Mouse (Mus musculus) forebrain, postnatal 0 days (tissue): ENCODE measurements around the gene Etv2. TPM values are rescaled to one million over a fixed set of nuclear protein-coding genes. Genes with fewer than 3 reads are reported as not detected.

ENCODE experiments used
- ATAC-seq: fragments of 200-750 bp; cut with Nextera tagmentation; 2 replicates; pipeline ENCODE4 v1.8.0; 2017; ENCODE audit warnings: mild to moderate bottlenecking, moderate library complexity
- DNase-seq: peaks from one replicate; pipeline ENCODE4 v3.0.0-alpha.2; 2015
- H3K27ac ChIP-seq: fragments of 300-500 bp; sonication (generic); 2 replicates; pipeline ENCODE4 v1.5.1; 2014; ENCODE audit warnings: low read depth, mild to moderate bottlenecking, antibody characterized with exemption, low read length, moderate library complexity, mixed read lengths
- H3K27me3 ChIP-seq: fragments of 300-500 bp; sonication (generic); 2 replicates; pipeline ENCODE4 v1.6.1; 2014; ENCODE audit warnings: mild to moderate bottlenecking, low read length, mixed read lengths; ENCODE audit not compliant: insufficient read depth
- H3K36me3 ChIP-seq: fragments of 300-500 bp; sonication (generic); 2 replicates; pipeline ENCODE4 v1.6.1; 2014; ENCODE audit warnings: mild to moderate bottlenecking, moderate library complexity; ENCODE audit not compliant: insufficient read depth
- H3K4me1 ChIP-seq: fragments of 300-500 bp; sonication (generic); 2 replicates; pipeline ENCODE4 v1.6.1; 2014; ENCODE audit warnings: antibody characterized with exemption; ENCODE audit not compliant: insufficient read depth
- H3K4me2 ChIP-seq: fragments of 300-500 bp; sonication (generic); 2 replicates; pipeline ENCODE4 v1.6.1; 2014; ENCODE audit warnings: low read depth, mild to moderate bottlenecking, moderate library complexity
- H3K4me3 ChIP-seq: fragments of 300-500 bp; sonication (generic); 2 replicates; pipeline ENCODE4 v1.5.1; 2014; ENCODE audit warnings: low read depth, low read length, mixed read lengths
- H3K9ac ChIP-seq: fragments of 300-500 bp; sonication (generic); 2 replicates; pipeline ENCODE4 v1.6.1; 2014; ENCODE audit warnings: mild to moderate bottlenecking
- H3K9me3 ChIP-seq: fragments of 300-500 bp; sonication (generic); 2 replicates; pipeline ENCODE4 v1.6.1; 2016; ENCODE audit warnings: low read length
- CTCF ChIP-seq: sonication (generic); IDR thresholded peaks from 2 replicates; pipeline ENCODE4 v1.5.1; 2016; ENCODE audit warnings: antibody characterized with exemption, control low read depth, low read depth
- WGBS: fragments of 180-500 bp; shearing (Covaris S2); extraction: QIAGEN DNeasy Blood & Tissue Kit; methylation state at CpG from one replicate; pipeline ENCODE4 v1.1.7; 2014; 5-methylcytosine and 5-hydroxymethylcytosine counted together
- polyA plus RNA-seq: library from polyadenylated mRNA; unstranded; fragments of >200 nt; fragmentation: Nextera tagmentation; extraction: Ambion mirVana; gene quantifications from 2 replicates; pipeline ENCODE4 v1.2.1, GENCODE M21; 2015
- total RNA-seq: library from RNA; depleted of rRNA; stranded (reverse); fragments of >200 nt; gene quantifications from 2 replicates; pipeline ENCODE4 v1.2.3, GENCODE M21; 2014

Etv2 gene
- total and polyA plus RNA-seq, 2 experiments from 2014 or later, result not detected

- no peaks in the 10 kb centered on the region for H3K27me3 ChIP-seq
- H3K36me3 ChIP-seq, result no peaks in the 10 kb centered on the region
- H3K9ac ChIP-seq, result no peak overlapping the region
- H3K4me3 ChIP-seq, result no peak overlapping the region
- DNase-seq, result no peak
- H3K4me1 ChIP-seq, result peaks cover 8% of the 10 kb centered on the region; the same call in 1 of the 2 replicates
- no peak for ATAC-seq
- H3K27ac ChIP-seq, result no peak overlapping the region
- H3K4me2 ChIP-seq, result no peak overlapping the region
- WGBS, result 81% methylated on average over 3 of the region's 3 CpGs
- no peak for TF ChIP-seq CTCF
- no peaks in the 10 kb centered on the region for H3K9me3 ChIP-seq
Measured at GRCm38 (mm10) chr7:30602583-30602982, 33.1 kb downstream of the Etv2 start.

- no peak overlapping the region for H3K27ac ChIP-seq
- no peaks in the 10 kb centered on the region for H3K27me3 ChIP-seq
- ATAC-seq (no peak; the same call in 1 of the 2 replicates), DNase-seq (no peak)
- no peak overlapping the region for H3K9ac ChIP-seq
- H3K9me3 ChIP-seq, result no peaks in the 10 kb centered on the region
- H3K4me3 ChIP-seq, result no peak overlapping the region
- no peaks in the 10 kb centered on the region for H3K36me3 ChIP-seq
- H3K4me1 ChIP-seq, result peaks cover 8% of the 10 kb centered on the region; the same call in 1 of the 2 replicates
- 65% methylated on average over 7 of the region's 7 CpGs for WGBS
- H3K4me2 ChIP-seq, result peak overlapping the region; percentile 38; the same call in 1 of the 2 replicates
- TF ChIP-seq CTCF, result no peak
Measured at GRCm38 (mm10) chr7:30600651-30601050, 35.0 kb downstream of the Etv2 start.

GRCm38 (mm10) chr7:30599933-30600353 is 35.7 kb downstream of the Etv2 start:
- TF ChIP-seq CTCF, result no peak
- no peak overlapping the region for H3K27ac ChIP-seq
- no peak overlapping the region for H3K9ac ChIP-seq
- H3K27me3 ChIP-seq, result no peaks in the 10 kb centered on the region
- H3K4me3 ChIP-seq, result 0 out of 2 replicates have a peak overlapping the region, but pooled peaks have one; percentile 11
- ATAC-seq, result peak; percentile 99
- WGBS, result 3% methylated on average over 16 of the region's 16 CpGs
- no peaks in the 10 kb centered on the region for H3K9me3 ChIP-seq
- H3K36me3 ChIP-seq, result no peaks in the 10 kb centered on the region
- H3K4me1 ChIP-seq, result peaks cover 8% of the 10 kb centered on the region; the same call in 1 of the 2 replicates
- peak overlapping the region; percentile 38 for H3K4me2 ChIP-seq
- DNase-seq, result peak; percentile 95

- Histone ChIP-seq H3K9me3 (no peaks in the 10 kb centered on the region), H3K4me3 (0 out of 2 replicates have a peak within 1 kb of the TSS, but pooled peaks have one; percentile 11), H3K27me3 (no peaks in the 10 kb centered on the region), H3K9ac (no peak within 1 kb of the TSS), H3K4me1 (peaks cover 8% of the 10 kb centered on the region; the same call in 1 of the 2 replicates), H3K4me2 (peak within 1 kb of the TSS; percentile 38), H3K36me3 (no peaks in the 10 kb centered on the region), H3K27ac (no peak within 1 kb of the TSS)
- ATAC-seq, result no peak
- WGBS, result 95% methylated on average over 12 of the region's 12 CpGs
- no peak for TF ChIP-seq CTCF
- DNase-seq, result no peak
Measured at GRCm38 (mm10) chr7:30598786-30599185, 36.9 kb downstream of the Etv2 start, which contains the start of gene Zbtb32. Zbtb32 (minus strand) TSS chr7:30598909.

GRCm38 (mm10) chr7:30596811-30597210 is 38.8 kb downstream of the Etv2 start:
- no peak overlapping the region for H3K27ac ChIP-seq
- peaks cover 8% of the 10 kb centered on the region; the same call in 1 of the 2 replicates for H3K4me1 ChIP-seq
- no peaks in the 10 kb centered on the region for H3K27me3 ChIP-seq
- 41% methylated on average over 5 of the region's 5 CpGs for WGBS
- ATAC-seq, result no peak
- H3K4me2 ChIP-seq, result no peak overlapping the region
- TF ChIP-seq CTCF, result no peak
- no peak for DNase-seq
- H3K36me3 ChIP-seq, result no peaks in the 10 kb centered on the region
- no peaks in the 10 kb centered on the region for H3K9me3 ChIP-seq
- H3K9ac ChIP-seq, result no peak overlapping the region
- no peak overlapping the region for H3K4me3 ChIP-seq

GRCm38 (mm10) chr7:30596093-30596492 is 39.6 kb downstream of the Etv2 start:
- no peaks in the 10 kb centered on the region for H3K27me3 ChIP-seq
- no peak overlapping the region for H3K4me2 ChIP-seq
- H3K9me3 ChIP-seq, result no peaks in the 10 kb centered on the region
- WGBS, result 81% methylated on average over 5 of the region's 5 CpGs
- H3K4me3 ChIP-seq, result no peak overlapping the region
- no peaks in the 10 kb centered on the region for H3K36me3 ChIP-seq
- no peak overlapping the region for H3K9ac ChIP-seq
- ATAC-seq (no peak), DNase-seq (no peak)
- no peak overlapping the region for H3K27ac ChIP-seq
- no peak for TF ChIP-seq CTCF
- peaks cover 8% of the 10 kb centered on the region; the same call in 1 of the 2 replicates for H3K4me1 ChIP-seq

GRCm38 (mm10) chr7:30594510-30595024 is 41.1 kb downstream of the Etv2 start:
- H3K27me3 ChIP-seq, result no peaks in the 10 kb centered on the region
- no peak overlapping the region for H3K4me2 ChIP-seq
- no peaks in the 10 kb centered on the region for H3K9me3 ChIP-seq
- no peak for DNase-seq
- H3K4me3 ChIP-seq, result no peak overlapping the region
- H3K9ac ChIP-seq, result no peak overlapping the region
- no peak for TF ChIP-seq CTCF
- H3K36me3 ChIP-seq, result no peaks in the 10 kb centered on the region
- ATAC-seq, result no peak
- 71% methylated on average over 4 of the region's 4 CpGs for WGBS
- peaks cover 1% of the 10 kb centered on the region; the same call in 1 of the 2 replicates for H3K4me1 ChIP-seq
- H3K27ac ChIP-seq, result no peak overlapping the region
